Mouse (Mus musculus): Measurements from ENCODE around the gene Cfb.

DNA sequence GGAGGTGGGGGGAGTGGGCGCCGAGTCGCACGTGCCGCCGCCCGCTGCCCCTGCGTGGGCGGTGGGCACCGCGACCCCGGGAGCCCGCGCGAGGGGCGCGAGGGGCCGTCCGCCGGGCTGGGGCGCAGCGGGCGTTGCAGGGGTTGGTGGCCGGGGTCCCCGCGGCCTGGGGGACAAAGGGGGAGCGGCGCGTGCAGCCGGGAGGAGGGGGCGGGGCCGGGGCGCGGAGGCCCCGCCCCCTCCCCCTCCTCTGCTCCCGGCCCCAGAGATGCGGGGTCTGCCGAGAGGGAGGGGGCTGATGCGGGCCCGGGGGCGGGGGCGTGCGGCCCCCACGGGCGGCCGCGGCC, 36.4 kb upstream of the Cfb start:
- TF ChIP-seq CTCF (IDR thresholded peaks at IDR 0.05; ENCODE audit: low read depth): no peak
- no peak for TF ChIP-seq EP300 (IDR thresholded peaks at IDR 0.05; ENCODE audit: low read depth)

All from heart, postnatal 0 days (tissue).